Mouse (Mus musculus): ENCODE results near the gene Relch. TPM values are rescaled to one million over a fixed set of nuclear protein-coding genes. Genes with fewer than 3 reads are reported as not detected.

Gene Relch
- polyA plus RNA-seq, 2 experiments: 22.9 to 24.3 TPM

GRCm38 (mm10) chr1:105680587-105680986 lies 16.9 kb downstream of the Relch start:
- 0 out of 2 replicates have a peak, but pooled peaks cover 7% of the 10 kb centered on the region for H3K36me3 ChIP-seq (ENCODE audit: control insufficient read depth, insufficient read depth, low read length)
- DNase-seq (ENCODE audit: low spot score) (peak; percentile 12), ATAC-seq (ENCODE audit: low FRiP score, low read depth) (no peak)
- H3K27me3 ChIP-seq (ENCODE audit: control insufficient read depth, insufficient read depth, low read length): no peaks in the 10 kb centered on the region
- no peak overlapping the region for H3K27ac ChIP-seq (replicated peaks; ENCODE audit: low read depth, low read length)
- 96% methylated on average over 1 of the region's 1 CpGs for WGBS
- no peak for TF ChIP-seq POLR2A (IDR thresholded peaks at IDR 0.05; ENCODE audit: borderline replicate concordance, extremely low read depth, insufficient read depth, insufficient read length)
- no peaks in the 10 kb centered on the region for H3K4me1 ChIP-seq (ENCODE audit: control insufficient read depth, insufficient read depth, low read length)
- no peak overlapping the region for H3K4me2 ChIP-seq (replicated peaks; ENCODE audit: low read depth, low read length, severe bottlenecking)
- H3K4me3 ChIP-seq (replicated peaks; ENCODE audit: low read length): no peak overlapping the region
- no peak overlapping the region for H3K9ac ChIP-seq (ENCODE audit: low read depth, low read length, severe bottlenecking)
- H3K9me3 ChIP-seq (ENCODE audit: control insufficient read depth, low read length): no peaks in the 10 kb centered on the region

- Histone ChIP-seq H3K4me1 (ENCODE audit: control insufficient read depth, insufficient read depth, low read length) (no peaks in the 10 kb centered on the region), H3K27ac (replicated peaks; ENCODE audit: low read depth, low read length) (no peak overlapping the region), H3K9ac (ENCODE audit: low read depth, low read length, severe bottlenecking) (no peak overlapping the region), H3K4me3 (replicated peaks; ENCODE audit: low read length) (no peak overlapping the region), H3K9me3 (ENCODE audit: control insufficient read depth, low read length) (no peaks in the 10 kb centered on the region), H3K27me3 (ENCODE audit: control insufficient read depth, insufficient read depth, low read length) (no peaks in the 10 kb centered on the region), H3K36me3 (ENCODE audit: control insufficient read depth, insufficient read depth, low read length) (0 out of 2 replicates have a peak, but pooled peaks cover 3% of the 10 kb centered on the region), H3K4me2 (replicated peaks; ENCODE audit: low read depth, low read length, severe bottlenecking) (no peak overlapping the region)
- no peak for TF ChIP-seq POLR2A (IDR thresholded peaks at IDR 0.05; ENCODE audit: borderline replicate concordance, extremely low read depth, insufficient read depth, insufficient read length)
- 87% methylated on average over 3 of the region's 3 CpGs for WGBS
- DNase-seq (ENCODE audit: low spot score) (no peak), ATAC-seq (ENCODE audit: low FRiP score, low read depth) (no peak)
These were observed 21.8 kb downstream of the Relch start for GRCm38 (mm10) chr1:105685501-105685900.

GRCm38 (mm10) chr1:105695581-105695980 lies 31.9 kb downstream of the Relch start:
- TF ChIP-seq POLR2A (IDR thresholded peaks at IDR 0.05; ENCODE audit: borderline replicate concordance, extremely low read depth, insufficient read depth, insufficient read length): no peak
- DNase-seq (ENCODE audit: low spot score) (no peak), ATAC-seq (ENCODE audit: low FRiP score, low read depth) (no peak)
- Histone ChIP-seq H3K36me3 (ENCODE audit: control insufficient read depth, insufficient read depth, low read length) (peaks cover 10% of the 10 kb centered on the region), H3K27ac (replicated peaks; ENCODE audit: low read depth, low read length) (no peak overlapping the region), H3K4me3 (replicated peaks; ENCODE audit: low read length) (no peak overlapping the region), H3K4me2 (replicated peaks; ENCODE audit: low read depth, low read length, severe bottlenecking) (no peak overlapping the region), H3K27me3 (ENCODE audit: control insufficient read depth, insufficient read depth, low read length) (no peaks in the 10 kb centered on the region), H3K9me3 (ENCODE audit: control insufficient read depth, low read length) (no peaks in the 10 kb centered on the region), H3K9ac (ENCODE audit: low read depth, low read length, severe bottlenecking) (no peak overlapping the region), H3K4me1 (ENCODE audit: control insufficient read depth, insufficient read depth, low read length) (no peaks in the 10 kb centered on the region)
- WGBS: 87% methylated on average over 2 of the region's 2 CpGs

- Histone ChIP-seq H3K4me1 (ENCODE audit: control insufficient read depth, insufficient read depth, low read length) (no peaks in the 10 kb centered on the region), H3K9me3 (ENCODE audit: control insufficient read depth, low read length) (no peaks in the 10 kb centered on the region), H3K9ac (ENCODE audit: low read depth, low read length, severe bottlenecking) (no peak overlapping the region), H3K27me3 (ENCODE audit: control insufficient read depth, insufficient read depth, low read length) (no peaks in the 10 kb centered on the region), H3K27ac (replicated peaks; ENCODE audit: low read depth, low read length) (no peak overlapping the region), H3K36me3 (ENCODE audit: control insufficient read depth, insufficient read depth, low read length) (peaks cover 9% of the 10 kb centered on the region; the same call in 1 of the 2 replicates), H3K4me3 (replicated peaks; ENCODE audit: low read length) (no peak overlapping the region), H3K4me2 (replicated peaks; ENCODE audit: low read depth, low read length, severe bottlenecking) (no peak overlapping the region)
- WGBS: 91% methylated on average over 4 of the region's 4 CpGs
- ATAC-seq (ENCODE audit: low FRiP score, low read depth) (no peak), DNase-seq (ENCODE audit: low spot score) (no peak)
- TF ChIP-seq POLR2A (IDR thresholded peaks at IDR 0.05; ENCODE audit: borderline replicate concordance, extremely low read depth, insufficient read depth, insufficient read length): no peak
These were observed 37.4 kb downstream of the Relch start for GRCm38 (mm10) chr1:105700984-105701530.

- no peaks in the 10 kb centered on the region for H3K27me3 ChIP-seq (ENCODE audit: control insufficient read depth, insufficient read depth, low read length)
- H3K36me3 ChIP-seq (ENCODE audit: control insufficient read depth, insufficient read depth, low read length): peaks cover 35% of the 10 kb centered on the region
- no peak overlapping the region for H3K9ac ChIP-seq (ENCODE audit: low read depth, low read length, severe bottlenecking)
- no peak for ATAC-seq (ENCODE audit: low FRiP score, low read depth)
- TF ChIP-seq POLR2A (IDR thresholded peaks at IDR 0.05; ENCODE audit: borderline replicate concordance, extremely low read depth, insufficient read depth, insufficient read length): no peak
- H3K4me1 ChIP-seq (ENCODE audit: control insufficient read depth, insufficient read depth, low read length): no peaks in the 10 kb centered on the region
- 85% methylated on average over 2 of the region's 2 CpGs for WGBS
- no peak overlapping the region for H3K4me3 ChIP-seq (replicated peaks; ENCODE audit: low read length)
- DNase-seq (ENCODE audit: low spot score): no peak
- H3K4me2 ChIP-seq (replicated peaks; ENCODE audit: low read depth, low read length, severe bottlenecking): no peak overlapping the region
- H3K27ac ChIP-seq (replicated peaks; ENCODE audit: low read depth, low read length): no peak overlapping the region
- H3K9me3 ChIP-seq (ENCODE audit: control insufficient read depth, low read length): no peaks in the 10 kb centered on the region
These were observed 45.8 kb downstream of the Relch start for GRCm38 (mm10) chr1:105709415-105709814.

Data from limb, embryonic 14.5 days (tissue).